Mouse (Mus musculus): Measurements from ENCODE around the gene H2al3. TPM values are rescaled to one million over a fixed set of nuclear protein-coding genes. Genes with fewer than 3 reads are reported as not detected.

The H2al3 gene
- polyA plus RNA-seq (2015; fragmentation: Nextera tagmentation; extraction: Ambion mirVana), result not detected in 2 replicates

GRCm38 (mm10) chrX:9849403-9849802 is at the start of gene H2al3:
TSS of gene H2al3 (plus strand) at chrX:9849703.

GRCm38 (mm10) chrX:9846628-9847027 is 2.9 kb upstream of the H2al3 start, which contains the start of gene Hypm:
TSS of gene Hypm (plus strand) at chrX:9846928.

GRCm38 (mm10) chrX:9885322-9885721 is 35.8 kb downstream of the H2al3 start, which contains the start of gene Sytl5:
TSS of gene Sytl5 (plus strand) at chrX:9885622.

Other genes starting within 250 kb of the H2al3 start
- 85.5 and 91.6 TPM in 2 replicates for gene Dynlt3, start 186.7 kb upstream of the H2al3 start, polyA plus RNA-seq (2015; fragmentation: Nextera tagmentation; extraction: Ambion mirVana)
- not detected in 2 replicates for gene Hypm, start 2.8 kb upstream of the H2al3 start, polyA plus RNA-seq (2015; fragmentation: Nextera tagmentation; extraction: Ambion mirVana)
- 0.57 and 0.88 TPM in 2 replicates for gene Sytl5, start 35.9 kb downstream of the H2al3 start, polyA plus RNA-seq (2015; fragmentation: Nextera tagmentation; extraction: Ambion mirVana)

Data from neural tube, postnatal 0 days (tissue).